Mouse (Mus musculus) embryonic facial prominence, embryonic 15.5 days (tissue): ENCODE data around the gene Zfp638. TPM values are rescaled to one million over a fixed set of nuclear protein-coding genes. Genes with fewer than 3 reads are reported as not detected.
"Not testable (repeated sequence)": the region's sequence is repeated elsewhere in the genome, so short reads cannot be mapped to it uniquely, and the experiment has no call there.

Source experiments
- ATAC-seq: fragments of 200-750 bp; cut with Nextera tagmentation; 2 replicates; pipeline ENCODE4 v1.8.0; 2017; ENCODE audit warnings: low read depth, moderate TSS enrichment; ENCODE audit not compliant: insufficient number of reproducible peaks, low FRiP score, low TSS enrichment
- H3K27ac ChIP-seq: fragments of 300-500 bp; sonication (generic); replicated peaks from 2 replicates; pipeline ENCODE4 v1.5.1; 2015; ENCODE audit warnings: mild to moderate bottlenecking, inconsistent platforms
- H3K27me3 ChIP-seq: fragments of 300-500 bp; sonication (generic); 2 replicates; pipeline ENCODE4 v1.6.1; 2015; ENCODE audit warnings: inconsistent platforms
- H3K36me3 ChIP-seq: fragments of 300-500 bp; sonication (generic); 2 replicates; pipeline ENCODE4 v1.6.1; 2015; ENCODE audit warnings: mild to moderate bottlenecking, inconsistent platforms
- H3K4me1 ChIP-seq: fragments of 300-500 bp; sonication (generic); 2 replicates; pipeline ENCODE4 v1.6.1; 2015; ENCODE audit warnings: inconsistent platforms
- H3K4me2 ChIP-seq: fragments of 300-500 bp; sonication (generic); replicated peaks from 2 replicates; pipeline ENCODE4 v1.6.1; 2015; ENCODE audit warnings: mild to moderate bottlenecking, inconsistent platforms
- H3K4me3 ChIP-seq: fragments of 300-500 bp; sonication (generic); replicated peaks from 2 replicates; pipeline ENCODE4 v1.5.1; 2015; ENCODE audit warnings: mild to moderate bottlenecking, inconsistent platforms
- H3K9ac ChIP-seq: fragments of 300-500 bp; sonication (generic); 2 replicates; pipeline ENCODE4 v1.6.1; 2015; ENCODE audit warnings: inconsistent platforms
- H3K9me3 ChIP-seq: fragments of 300-500 bp; sonication (generic); replicated peaks from 2 replicates; pipeline ENCODE4 v1.6.1; 2016; ENCODE audit warnings: inconsistent platforms
- WGBS: fragments of 180-500 bp; shearing (Covaris S2); methylation state at CpG from one replicate; pipeline ENCODE4 v1.1.7; 2015; 5-methylcytosine and 5-hydroxymethylcytosine counted together
- polyA plus RNA-seq: library from polyadenylated mRNA; unstranded; fragments of >200 nt; fragmentation: Nextera tagmentation; extraction: Ambion mirVana; gene quantifications from 2 replicates; pipeline ENCODE4 v1.2.1, GENCODE M21; 2015

Zfp638 gene
- polyA plus RNA-seq: 52.7 and 56.5 TPM in 2 replicates

GRCm38 (mm10) chr6:83866954-83867597 is at the start of gene Zfp638:
Gene Zfp638, plus strand, starts transcription at chr6:83867109.
- Histone ChIP-seq H3K27ac (no peak within 1 kb of the TSS), H3K4me1 (peaks cover 11% of the 10 kb centered on the region), H3K9me3 (no peaks in the 10 kb centered on the region), H3K36me3 (no peaks in the 10 kb centered on the region), H3K4me2 (peak within 1 kb of the TSS; percentile 100), H3K9ac (0 out of 2 replicates have a peak within 1 kb of the TSS, but pooled peaks have one; percentile 35), H3K4me3 (peak within 1 kb of the TSS; percentile 58), H3K27me3 (no peaks in the 10 kb centered on the region)
- under 1% methylated on average over 50 of the region's 50 CpGs for WGBS
- ATAC-seq: peak; percentile 94

- H3K27ac ChIP-seq: peak overlapping the region; percentile 44
- 62% methylated on average over 1 of the region's 1 CpGs for WGBS
- no peak for ATAC-seq
Measured at GRCm38 (mm10) chr6:83818996-83819395, 47.9 kb upstream of the Zfp638 start.

GRCm38 (mm10) chr6:83820727-83821515 is 46.0 kb upstream of the Zfp638 start:
- Histone ChIP-seq H3K4me2 (no peak overlapping the region), H3K9ac (no peak overlapping the region), H3K27me3 (no peaks in the 10 kb centered on the region), H3K27ac (no peak overlapping the region), H3K4me1 (peaks cover 6% of the 10 kb centered on the region), H3K4me3 (no peak overlapping the region), H3K36me3 (no peaks in the 10 kb centered on the region), H3K9me3 (no peaks in the 10 kb centered on the region)
- 73% methylated on average over 2 of the region's 2 CpGs for WGBS
- ATAC-seq: no peak

More at GRCm38 (mm10) chr6:83818996-83819395, 47.9 kb upstream of the Zfp638 start:
- H3K4me2 ChIP-seq: no peak overlapping the region
- peaks cover 6% of the 10 kb centered on the region; the same call in 1 of the 2 replicates for H3K4me1 ChIP-seq
- H3K36me3 ChIP-seq: peaks cover 3% of the 10 kb centered on the region; the same call in 1 of the 2 replicates
- H3K9ac ChIP-seq: no peak overlapping the region
- no peaks in the 10 kb centered on the region for H3K9me3 ChIP-seq
- no peaks in the 10 kb centered on the region for H3K27me3 ChIP-seq
- H3K4me3 ChIP-seq: no peak overlapping the region

GRCm38 (mm10) chr6:83821856-83822255 is 45.1 kb upstream of the Zfp638 start:
- H3K27me3 ChIP-seq: no peaks in the 10 kb centered on the region
- ATAC-seq: no peak
- 30% methylated on average over 2 of the region's 2 CpGs for WGBS
- no peak overlapping the region for H3K4me3 ChIP-seq
- H3K9ac ChIP-seq: no peak overlapping the region
- no peaks in the 10 kb centered on the region for H3K9me3 ChIP-seq
- H3K4me2 ChIP-seq: no peak overlapping the region
- H3K27ac ChIP-seq: no peak overlapping the region
- peaks cover 6% of the 10 kb centered on the region for H3K4me1 ChIP-seq
- H3K36me3 ChIP-seq: no peaks in the 10 kb centered on the region

- H3K27me3 ChIP-seq: no peaks in the 10 kb centered on the region
- H3K4me3 ChIP-seq: peak overlapping the region; percentile 79
- H3K36me3 ChIP-seq: no peaks in the 10 kb centered on the region
- H3K27ac ChIP-seq: peak overlapping the region; percentile 88
- H3K4me2 ChIP-seq: peak overlapping the region; percentile 62
- peak overlapping the region; percentile 85 for H3K9ac ChIP-seq
- no peaks in the 10 kb centered on the region for H3K9me3 ChIP-seq
- WGBS: under 1% methylated on average over 35 of the region's 35 CpGs
- H3K4me1 ChIP-seq: peaks cover 19% of the 10 kb centered on the region
- ATAC-seq: peak; percentile 74
Measured at GRCm38 (mm10) chr6:83830941-83831605, 35.8 kb upstream of the Zfp638 start.

- Histone ChIP-seq H3K27ac (peak within 1 kb of the TSS; percentile 88), H3K36me3 (no peaks in the 10 kb centered on the region), H3K4me1 (peaks cover 19% of the 10 kb centered on the region), H3K4me2 (peak within 1 kb of the TSS; percentile 62), H3K9ac (peak within 1 kb of the TSS; percentile 85), H3K27me3 (no peaks in the 10 kb centered on the region), H3K9me3 (no peaks in the 10 kb centered on the region), H3K4me3 (peak within 1 kb of the TSS; percentile 79)
- WGBS: under 1% methylated on average over 34 of the region's 37 CpGs
- peak; percentile 99 for ATAC-seq
Measured at GRCm38 (mm10) chr6:83831606-83832123, 35.2 kb upstream of the Zfp638 start, which contains the start of gene Paip2b. Gene Paip2b, minus strand, starts transcription at chr6:83831741.

GRCm38 (mm10) chr6:83832393-83832792 is 34.5 kb upstream of the Zfp638 start:
- not testable (repeated sequence) for H3K9me3 ChIP-seq
- peak overlapping the region; percentile 79 for H3K4me3 ChIP-seq

GRCm38 (mm10) chr6:83836826-83837225 is 30.1 kb upstream of the Zfp638 start:
- WGBS: 83% methylated on average over 2 of the region's 2 CpGs
- Histone ChIP-seq H3K36me3 (no peaks in the 10 kb centered on the region), H3K9ac (no peak overlapping the region), H3K4me1 (peaks cover 4% of the 10 kb centered on the region; the same call in 1 of the 2 replicates), H3K4me3 (no peak overlapping the region), H3K27me3 (no peaks in the 10 kb centered on the region), H3K27ac (no peak overlapping the region), H3K4me2 (no peak overlapping the region), H3K9me3 (no peaks in the 10 kb centered on the region)
- ATAC-seq: no peak

More at GRCm38 (mm10) chr6:83832393-83832792, 34.5 kb upstream of the Zfp638 start:
- Histone ChIP-seq H3K4me1 (peaks cover 19% of the 10 kb centered on the region), H3K27ac (peak overlapping the region; percentile 72; the same call in 1 of the 2 replicates), H3K4me2 (peak overlapping the region; percentile 52)
- ATAC-seq, H3K36me3 ChIP-seq, H3K27me3 ChIP-seq, H3K9ac ChIP-seq: not testable (repeated sequence)
- 47% methylated on average over 1 of the region's 1 CpGs for WGBS

GRCm38 (mm10) chr6:83838046-83838445 is 28.9 kb upstream of the Zfp638 start:
- Histone ChIP-seq H3K4me1 (no peaks in the 10 kb centered on the region), H3K27me3 (no peaks in the 10 kb centered on the region), H3K9ac (no peak overlapping the region), H3K27ac (no peak overlapping the region), H3K36me3 (no peaks in the 10 kb centered on the region), H3K4me3 (no peak overlapping the region), H3K4me2 (no peak overlapping the region), H3K9me3 (no peaks in the 10 kb centered on the region)
- 79% methylated on average over 2 of the region's 2 CpGs for WGBS
- ATAC-seq: no peak

GRCm38 (mm10) chr6:83840086-83840485 is 26.8 kb upstream of the Zfp638 start:
- 76% methylated on average over 6 of the region's 6 CpGs for WGBS
- Histone ChIP-seq H3K4me2 (no peak overlapping the region), H3K9ac (no peak overlapping the region), H3K4me1 (no peaks in the 10 kb centered on the region), H3K36me3 (no peaks in the 10 kb centered on the region), H3K27me3 (no peaks in the 10 kb centered on the region), H3K9me3 (no peaks in the 10 kb centered on the region), H3K4me3 (no peak overlapping the region), H3K27ac (no peak overlapping the region)
- no peak for ATAC-seq

GRCm38 (mm10) chr6:83844913-83845312 is 22.0 kb upstream of the Zfp638 start:
- no peak overlapping the region for H3K4me3 ChIP-seq
- no peak overlapping the region for H3K4me2 ChIP-seq
- H3K4me1 ChIP-seq: no peaks in the 10 kb centered on the region
- H3K27me3 ChIP-seq: no peaks in the 10 kb centered on the region
- no peak overlapping the region for H3K9ac ChIP-seq
- WGBS: 87% methylated on average over 10 of the region's 10 CpGs
- H3K9me3 ChIP-seq: no peaks in the 10 kb centered on the region
- no peak overlapping the region for H3K27ac ChIP-seq
- ATAC-seq: no peak
- H3K36me3 ChIP-seq: no peaks in the 10 kb centered on the region
